Mouse (Mus musculus) CH12.LX (cell line): ENCODE results near the gene Pafah1b3. TPM values are rescaled to one million over a fixed set of nuclear protein-coding genes. Genes with fewer than 3 reads are reported as not detected.
A peak's percentile ranks its signal among the peaks of the same experiment; 100 is the strongest.

Experiments used
- DNase-seq: peaks from one replicate; pipeline ENCODE4 v3.0.0-alpha.2; 2013; ENCODE audit errors: extremely low read depth
- H3K27ac ChIP-seq: 2 replicates; pipeline ENCODE4 v1.5.1; 2012; ENCODE audit warnings: low read depth, mild to moderate bottlenecking, control low read depth, moderate library complexity; ENCODE audit not compliant: insufficient read depth
- H3K27me3 ChIP-seq: replicated peaks from 2 replicates; pipeline ENCODE3; 2012; ENCODE audit warnings: inconsistent platforms
- H3K36me3 ChIP-seq, 2 experiments: replicated peaks in 1 of 2; 2 replicates each; pipeline versions ENCODE3 to v1.6.1; 2012; ENCODE audit warnings: inconsistent platforms in 1 of 2, low read length in 1 of 2, mild to moderate bottlenecking in 1 of 2, mixed read lengths in 1 of 2, moderate library complexity in 1 of 2; ENCODE audit not compliant: control insufficient read depth in 1 of 2, insufficient read depth in 1 of 2
- H3K4me1 ChIP-seq, 2 experiments: 2 replicates each; pipeline ENCODE4 v1.6.1; 2012; ENCODE audit warnings: inconsistent platforms in 1 of 2, moderate library complexity in 1 of 2; ENCODE audit not compliant: insufficient read depth in 2 of 2, control insufficient read depth in 1 of 2
- H3K4me2 ChIP-seq: 2 replicates; pipeline ENCODE4 v1.6.1; 2012; ENCODE audit warnings: low read depth, mild to moderate bottlenecking, control low read depth; ENCODE audit not compliant: poor library complexity, insufficient read depth, severe bottlenecking
- H3K4me3 ChIP-seq, 3 experiments: fragments of 150-350 bp in 1 of 3; sonication (generic) in 1 of 3; replicated peaks in 1 of 3; 2 replicates each; pipeline versions ENCODE3 to v1.5.1; 2011 to 2012; ENCODE audit warnings: low read depth in 2 of 3, low read length in 2 of 3, mild to moderate bottlenecking in 2 of 3, moderate library complexity in 2 of 3, control low read depth in 1 of 3, improper control_type of control experiment in 1 of 3, inconsistent platforms in 1 of 3, mixed read lengths in 1 of 3; ENCODE audit not compliant: poor library complexity in 1 of 3
- H3K79me2 ChIP-seq: replicated peaks from 2 replicates; pipeline ENCODE4 v1.6.1; 2012; ENCODE audit warnings: mild to moderate bottlenecking, moderate library complexity; ENCODE audit not compliant: control insufficient read depth, poor library complexity, insufficient read depth, severe bottlenecking; ENCODE audit errors: extremely low read depth
- H3K9ac ChIP-seq: 2 replicates; pipeline ENCODE4 v1.6.1; 2012; ENCODE audit warnings: low read depth, mild to moderate bottlenecking, control low read depth, moderate library complexity; ENCODE audit not compliant: insufficient read depth
- H3K9me3 ChIP-seq: replicated peaks from 2 replicates; pipeline ENCODE3; 2012; ENCODE audit warnings: low read length, inconsistent platforms, mixed read lengths
- BHLHE40 ChIP-seq: IDR thresholded peaks from 2 replicates; pipeline ENCODE4 v1.6.1; 2011; ENCODE audit warnings: mild to moderate bottlenecking, low read depth, low read length, improper control_type of control experiment
- CTCF ChIP-seq, 2 experiments: IDR thresholded peaks in 1 of 2; conservative IDR thresholded peaks in 1 of 2; 2 replicates each; pipeline ENCODE4 v1.5.1; 2011 to 2012; ENCODE audit warnings: low read depth in 2 of 2, low read length in 2 of 2, improper control_type of control experiment in 1 of 2, inconsistent platforms in 1 of 2, mild to moderate bottlenecking in 1 of 2, moderate library complexity in 1 of 2
- E2F4 ChIP-seq: IDR thresholded peaks from 2 replicates; pipeline ENCODE4 v1.6.1; 2011; ENCODE audit warnings: low read depth, low read length, improper control_type of control experiment; ENCODE audit not compliant: insufficient replicate concordance
- ELF1 ChIP-seq: IDR thresholded peaks from 2 replicates; pipeline ENCODE4 v1.6.1; 2014; ENCODE audit warnings: low read depth, mild to moderate bottlenecking, inconsistent platforms, low read length, improper control_type of control experiment
- EP300 ChIP-seq: IDR thresholded peaks from 2 replicates; pipeline ENCODE4 v1.6.1; 2011; ENCODE audit warnings: low read length, improper control_type of control experiment
- ETS1 ChIP-seq: conservative IDR thresholded peaks from 2 replicates; pipeline ENCODE4 v1.6.1; 2012; ENCODE audit warnings: low read depth, mild to moderate bottlenecking, inconsistent platforms, low read length, improper control_type of control experiment, moderate library complexity
- JUND ChIP-seq: conservative IDR thresholded peaks from 2 replicates; pipeline ENCODE4 v1.6.1; 2011; ENCODE audit warnings: low read depth, low read length, improper control_type of control experiment
- MEF2A ChIP-seq: IDR thresholded peaks from 2 replicates; pipeline ENCODE4 v1.6.1; 2014; ENCODE audit warnings: low read depth, mild to moderate bottlenecking, inconsistent platforms, low read length, improper control_type of control experiment, borderline replicate concordance
- MYC ChIP-seq: IDR thresholded peaks from 2 replicates; pipeline ENCODE4 v1.6.1; 2011; ENCODE audit warnings: low read depth, mild to moderate bottlenecking, improper control_type of control experiment, low read length
- NRF1 ChIP-seq: IDR thresholded peaks from 2 replicates; pipeline ENCODE4 v1.6.1; 2014; ENCODE audit warnings: low read depth, mild to moderate bottlenecking, inconsistent platforms, low read length, improper control_type of control experiment, moderate library complexity
- POLR2A ChIP-seq: IDR thresholded peaks from 2 replicates; pipeline ENCODE4 v1.6.1; 2011; ENCODE audit warnings: low read depth, mild to moderate bottlenecking, improper control_type of control experiment, low read length
- POLR2AphosphoS2 ChIP-seq: IDR thresholded peaks from 2 replicates; pipeline ENCODE4 v1.6.1; 2011; ENCODE audit warnings: low read depth, low read length, improper control_type of control experiment
- RAD21 ChIP-seq: IDR thresholded peaks from 2 replicates; pipeline ENCODE4 v1.6.1; 2011; ENCODE audit warnings: low read depth, mild to moderate bottlenecking, low read length, improper control_type of control experiment, moderate library complexity
- RCOR1 ChIP-seq: conservative IDR thresholded peaks from 2 replicates; pipeline ENCODE4 v1.6.1; 2012; ENCODE audit warnings: low read depth, mild to moderate bottlenecking, inconsistent platforms, low read length, improper control_type of control experiment
- SIN3A ChIP-seq: IDR thresholded peaks from 2 replicates; pipeline ENCODE4 v1.6.1; 2012; ENCODE audit warnings: low read length, improper control_type of control experiment, inconsistent platforms
- SMC3 ChIP-seq: IDR thresholded peaks from 2 replicates; pipeline ENCODE4 v1.6.1; 2011; ENCODE audit warnings: low read depth, low read length, improper control_type of control experiment
- TBP ChIP-seq: conservative IDR thresholded peaks from 2 replicates; pipeline ENCODE4 v1.6.1; 2011; ENCODE audit warnings: low read depth, low read length, improper control_type of control experiment
- USF2 ChIP-seq: conservative IDR thresholded peaks from 2 replicates; pipeline ENCODE4 v1.6.1; 2011; ENCODE audit warnings: low read depth, low read length, improper control_type of control experiment
- ZKSCAN1 ChIP-seq: IDR thresholded peaks from 2 replicates; pipeline ENCODE4 v1.6.1; 2012; ENCODE audit warnings: low read depth, inconsistent platforms, low read length, improper control_type of control experiment, borderline replicate concordance
- ZNF384 ChIP-seq: IDR thresholded peaks from 2 replicates; pipeline ENCODE4 v1.6.1; 2012; ENCODE audit warnings: low read depth, low read length, improper control_type of control experiment, inconsistent platforms
- dilution Hi-C: fragments of 300-500 bp; cut with MboI; formaldehyde crosslinking; loops from 2 replicates; pipeline ENCODE4 v1.14.3; 2020; ENCODE audit warnings: low sequenced_read_pairs; ENCODE audit not compliant: extremely low pct_unique_long_range_greater_than_20kb, extremely low pct_ligation_motif_present
- in situ Hi-C: fragments of 300-500 bp; cut with MboI; formaldehyde crosslinking; loops from 3 replicates; pipeline ENCODE4 v1.14.3; 2019; ENCODE audit warnings: low sequenced_read_pairs, low pct_ligation_motif_present, low pct_unique_long_range_greater_than_20kb, mixed read lengths
- polyA plus RNA-seq: library from polyadenylated mRNA; unstranded; fragments of >175 nt; gene quantifications from 2 replicates; pipeline ENCODE4 v1.2.1, GENCODE M21; 2012; ENCODE audit warnings: low read depth; ENCODE audit not compliant: insufficient read length
- total RNA-seq, 2 experiments: library from RNA; depleted of rRNA; stranded (reverse); fragments of 300-350 nt in 1 of 2; fragments of >200 nt in 1 of 2; gene quantifications; 2 replicates each; pipeline ENCODE4 v1.2.3; 2012 to 2014

Pafah1b3 gene
- total and polyA plus RNA-seq, 3 experiments: 5.9 to 50.2 (median 17.6) TPM

DNA sequence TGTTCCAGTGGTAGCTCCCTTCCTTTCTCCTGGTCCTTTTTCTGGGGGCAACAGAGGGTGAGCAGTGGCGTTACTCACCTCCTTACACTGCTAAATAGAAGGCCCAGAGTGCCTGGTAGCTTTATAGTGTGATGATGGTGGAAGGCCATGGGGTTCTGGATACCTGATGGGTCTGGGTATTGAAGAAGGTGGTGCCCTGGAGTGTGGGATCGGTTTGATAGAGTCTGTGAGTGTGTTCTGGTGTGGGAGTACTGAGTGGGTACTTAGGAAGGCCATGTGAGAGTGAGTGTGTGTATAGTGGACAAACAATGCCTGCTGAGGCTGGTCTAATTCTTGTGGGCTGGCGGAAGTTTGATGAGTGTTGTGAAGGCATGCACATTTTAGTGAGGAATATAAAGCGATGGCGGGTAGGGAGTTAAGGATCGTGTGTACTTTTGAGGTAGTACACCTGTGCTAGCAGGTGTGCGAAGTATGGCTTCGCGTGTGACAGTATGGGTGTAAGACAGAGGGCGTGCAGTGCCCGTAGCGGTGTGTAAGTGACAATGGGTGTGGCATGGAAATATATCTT is 16.5 kb downstream of the Pafah1b3 start:
- Histone ChIP-seq H3K4me1 (peaks cover 32 to 66% of the 10 kb centered on the region in 2 experiments), H3K4me3 (peak overlapping the region in 2 of 3 experiments; percentile 14 to 34), H3K27ac (peak overlapping the region; percentile 72), H3K9ac (peak overlapping the region; percentile 12; the same call in 1 of the 2 replicates), H3K79me2 (peaks cover 9% of the 10 kb centered on the region), H3K27me3 (no peaks in the 10 kb centered on the region), H3K4me2 (peak overlapping the region; percentile 68), H3K9me3 (no peaks in the 10 kb centered on the region), H3K36me3 (peaks cover 16 to 22% of the 10 kb centered on the region in 2 experiments)
- no peak for DNase-seq
- dilution Hi-C loops (no loop called here), in situ Hi-C loops (no loop called here)
- TF ChIP-seq BHLHE40 (0 out of 2 replicates have a peak, but pooled peaks have one; percentile 4), TBP (no peak)

DNA sequence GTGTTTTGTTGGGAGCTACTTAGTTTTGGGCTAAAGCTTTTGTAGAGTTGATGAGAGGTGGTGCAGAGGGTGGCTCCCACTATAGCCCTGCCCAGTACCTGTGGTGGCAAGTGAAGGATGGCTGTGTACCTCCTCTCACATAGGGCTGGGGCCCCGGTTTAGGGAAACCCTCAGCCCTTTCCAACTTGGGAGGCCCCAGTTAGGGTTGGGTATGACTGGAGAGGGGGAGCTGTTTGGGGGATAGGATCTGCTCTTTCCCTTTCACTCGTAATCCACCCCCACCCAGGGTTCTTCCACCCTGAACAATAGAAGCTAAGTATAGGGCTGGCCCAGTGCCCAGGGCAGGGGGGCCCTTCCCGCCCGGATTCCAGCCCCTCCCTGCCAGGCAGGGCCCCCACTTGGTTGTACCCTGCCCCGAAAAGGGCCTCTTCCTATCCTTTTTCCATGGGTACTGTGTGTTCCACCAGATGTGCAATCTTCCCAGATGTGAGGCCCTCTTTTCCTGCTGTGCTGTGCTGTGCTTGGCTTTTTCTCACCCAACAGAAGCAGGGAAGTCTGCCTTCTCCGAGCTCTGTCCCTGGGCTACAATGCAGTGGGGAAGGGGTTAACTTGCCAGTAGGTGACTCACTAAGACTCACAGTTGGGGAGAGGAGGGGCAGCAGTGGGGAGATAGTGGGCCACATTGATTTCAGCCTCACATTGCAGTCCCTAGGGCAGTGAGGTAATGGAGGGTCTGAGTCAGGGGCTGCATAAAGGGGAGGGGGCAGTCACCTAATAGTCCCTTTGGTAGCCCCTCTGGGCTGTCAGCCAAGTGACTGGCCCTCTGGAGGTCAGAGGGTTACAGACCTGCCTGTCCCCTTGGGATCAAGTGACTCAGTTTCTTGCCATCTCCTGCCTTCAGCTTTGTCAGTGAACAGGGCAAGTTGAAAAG is 17.7 kb downstream of the Pafah1b3 start:
- H3K4me1 ChIP-seq: peaks cover 39 to 77% of the 10 kb centered on the region in 2 experiments
- TF ChIP-seq MEF2A: peak; percentile 28; the same call in 1 of the 2 replicates
- no peak for TF ChIP-seq RCOR1
- TF ChIP-seq ETS1: peak; percentile 52
- H3K36me3 ChIP-seq: peaks cover 5 to 22% of the 10 kb centered on the region in 2 experiments
- H3K4me2 ChIP-seq: peak overlapping the region; percentile 79
- no peak for DNase-seq
- H3K4me3 ChIP-seq: peak overlapping the region; percentile 35 to 57 (median 56)
- in situ Hi-C loops (loop anchor here (5.0 to 10.0 kb wide), 3 partner anchors 38 to 148 kb away; no protein-coding TSS in a partner anchor), dilution Hi-C loops (no loop called here)
- no peaks in the 10 kb centered on the region for H3K9me3 ChIP-seq
- H3K27me3 ChIP-seq: no peaks in the 10 kb centered on the region
- peak overlapping the region; percentile 72 for H3K27ac ChIP-seq
- peaks cover 9% of the 10 kb centered on the region for H3K79me2 ChIP-seq
- H3K9ac ChIP-seq: peak overlapping the region; percentile 46; the same call in 1 of the 2 replicates

DNA sequence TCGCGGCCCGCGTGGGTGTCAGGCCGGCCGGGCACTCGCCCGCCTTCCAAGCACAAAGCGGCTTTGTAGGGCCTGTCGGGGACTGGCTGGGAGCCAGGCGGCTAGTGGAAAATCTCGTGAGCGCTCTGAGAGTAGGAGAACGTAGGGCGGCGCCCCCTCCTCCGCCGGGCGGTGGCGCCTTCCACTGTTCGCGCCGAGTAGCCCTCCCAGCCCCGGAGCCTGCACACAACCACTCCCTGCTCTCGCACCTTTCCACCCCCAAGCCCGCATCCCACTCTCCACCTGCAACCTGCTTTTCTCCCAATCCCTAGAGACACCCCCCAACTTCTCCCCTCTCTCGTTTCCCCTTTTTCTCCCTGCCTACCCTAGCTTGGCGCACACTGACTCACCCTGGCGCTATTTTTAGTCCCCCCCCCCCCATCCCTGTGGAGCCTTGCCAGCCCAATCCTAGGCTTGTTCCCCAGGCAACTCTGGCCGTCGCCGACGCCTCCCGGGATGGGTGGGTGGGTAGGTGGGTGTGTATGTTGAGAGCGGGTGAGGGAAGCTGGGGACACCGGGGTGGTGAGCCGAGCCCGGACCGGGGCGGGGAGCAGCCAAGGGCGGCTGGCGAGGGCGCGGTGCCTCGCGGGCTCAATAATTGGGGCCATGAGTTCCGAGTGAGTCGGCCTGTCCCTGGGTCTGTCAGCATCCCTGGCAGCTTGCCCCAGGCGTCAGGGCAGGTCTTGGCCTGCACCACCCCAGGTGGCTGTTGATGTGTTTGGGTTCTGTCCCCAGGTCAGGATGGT is 18.5 kb downstream of the Pafah1b3 start:
- Histone ChIP-seq H3K79me2 (peaks cover 9% of the 10 kb centered on the region), H3K9me3 (no peaks in the 10 kb centered on the region), H3K4me3 (peak overlapping the region; percentile 40 to 57 (median 56)), H3K4me2 (peak overlapping the region; percentile 79), H3K27ac (peak overlapping the region; percentile 72), H3K36me3 (peaks cover 0 to 21% of the 10 kb centered on the region in 2 experiments), H3K4me1 (peaks cover 47 to 78% of the 10 kb centered on the region in 2 experiments), H3K9ac (peak overlapping the region; percentile 46), H3K27me3 (no peaks in the 10 kb centered on the region)
- DNase-seq: peak; percentile 80
- dilution Hi-C loops: no loop called here
- in situ Hi-C loops: loop anchor here (5.0 to 10.0 kb wide), 3 partner anchors 37 to 147 kb away; no protein-coding TSS in a partner anchor
- TF ChIP-seq ZNF384 (no peak), SIN3A (peak; percentile 18), POLR2A (no peak; the same call in 1 of the 2 replicates), BHLHE40 (peak; percentile 69), MYC (no peak), ELF1 (peak; percentile 6; the same call in 1 of the 2 replicates), JUND (no peak), EP300 (peak; percentile 36; the same call in 1 of the 2 replicates), RAD21 (peak; percentile 32), USF2 (no peak), E2F4 (no peak), CTCF (conservative IDR thresholded peaks at IDR 0.05 in 1 of 2, IDR thresholded peaks at IDR 0.05 in 1 of 2; ENCODE audit: low read depth in 2 of 2, low read length in 2 of 2) (peak in 1 of 2 experiments; percentile 63; a peak in 2 of 4 replicates), NRF1 (no peak), POLR2AphosphoS2 (no peak), SMC3 (peak; percentile 48), RCOR1 (no peak), ZKSCAN1 (no peak)
